Mouse (Mus musculus): ENCODE measurements around the gene Lrrc4c. TPM values are rescaled to one million over a fixed set of nuclear protein-coding genes. Genes with fewer than 3 reads are reported as not detected.

Gene Lrrc4c
- total RNA-seq (2017), result not detected in 2 replicates

DNA sequence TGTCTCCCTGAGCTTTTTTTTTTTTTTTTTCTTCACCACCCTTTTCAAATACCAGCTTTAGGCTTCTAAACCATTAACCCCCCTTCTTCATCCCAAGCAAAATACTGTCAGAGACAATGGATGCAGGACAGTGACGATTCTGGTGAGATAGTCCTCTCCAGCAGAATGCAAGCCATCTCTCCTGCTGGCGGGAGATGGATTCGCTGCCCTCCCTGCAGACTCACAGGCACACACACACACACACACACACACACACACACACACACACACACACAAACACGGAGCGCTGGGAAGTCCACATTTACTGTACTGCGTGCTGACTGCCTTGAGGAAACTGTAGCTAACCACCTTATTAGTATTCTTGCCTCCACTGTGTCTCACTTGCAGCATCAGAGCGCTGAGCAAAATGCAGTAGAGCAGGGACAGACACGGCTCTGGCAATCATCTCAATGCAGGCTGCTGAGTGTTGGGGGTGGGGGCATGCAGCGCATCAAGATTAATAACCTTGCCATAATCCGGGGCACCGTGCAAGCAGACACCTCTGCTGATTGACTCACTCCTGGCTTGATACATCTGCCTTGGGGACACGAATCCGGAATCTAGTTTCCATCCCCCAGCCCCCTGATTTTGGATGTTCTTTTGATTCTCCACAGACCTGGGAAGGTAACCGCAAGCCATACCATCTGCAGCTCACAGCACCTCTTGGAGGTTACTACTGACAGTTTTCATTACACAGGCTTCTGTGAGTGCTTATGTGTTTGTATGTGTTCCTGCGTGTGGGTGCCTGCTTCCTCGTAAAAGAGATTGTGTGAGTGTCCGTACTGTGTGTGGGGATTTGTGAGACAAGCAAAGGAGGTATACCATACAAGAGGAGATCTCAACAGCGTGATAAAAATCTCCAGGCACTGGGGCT lies at the start of gene Lrrc4c:
Lrrc4c (plus strand) TSS at position 783 of the 913 bp plus-strand sequence.
- ATAC-seq (replicated peaks; ENCODE audit: low read depth, poor library complexity, severe bottlenecking), result no peak

DNA sequence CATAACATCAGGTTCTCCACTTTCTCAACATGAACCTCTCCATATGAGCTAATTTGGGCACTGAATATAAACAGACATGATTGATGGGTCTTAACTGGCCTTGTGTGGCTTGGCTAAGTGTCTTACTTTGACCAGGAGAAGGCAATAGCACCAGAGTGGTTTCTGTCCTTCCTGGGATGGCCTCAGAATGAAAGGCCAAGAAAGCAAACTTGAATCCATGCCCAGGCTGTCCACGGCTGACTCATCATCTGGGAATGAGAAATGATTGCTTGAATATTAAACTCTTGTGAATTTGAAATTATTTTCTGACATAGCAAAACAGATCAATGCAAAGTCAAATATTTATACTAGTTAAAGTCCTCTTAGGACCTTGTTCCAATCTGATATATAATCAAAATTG lies 42.9 kb upstream of the Lrrc4c start:
- ATAC-seq (replicated peaks; ENCODE audit: low read depth, poor library complexity, severe bottlenecking), result no peak

DNA sequence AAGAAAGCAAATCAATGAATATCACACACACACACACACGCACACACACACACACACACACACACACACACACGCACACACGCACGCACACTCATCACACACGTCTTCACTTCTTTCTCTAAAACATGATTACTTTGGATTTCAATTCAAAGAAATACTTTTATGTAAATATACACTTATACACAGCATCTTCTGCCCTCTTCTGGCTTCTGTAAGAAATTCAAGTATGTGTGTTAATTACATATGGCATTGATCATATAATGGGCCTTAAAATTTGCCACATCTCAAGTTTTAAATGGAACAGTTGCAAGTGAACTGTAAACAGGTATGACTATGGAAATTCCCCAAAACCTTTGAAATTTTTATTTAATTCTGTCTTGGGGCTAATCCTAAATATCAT lies 35.0 kb upstream of the Lrrc4c start:
- ATAC-seq (replicated peaks; ENCODE audit: low read depth, poor library complexity, severe bottlenecking), result no peak

DNA sequence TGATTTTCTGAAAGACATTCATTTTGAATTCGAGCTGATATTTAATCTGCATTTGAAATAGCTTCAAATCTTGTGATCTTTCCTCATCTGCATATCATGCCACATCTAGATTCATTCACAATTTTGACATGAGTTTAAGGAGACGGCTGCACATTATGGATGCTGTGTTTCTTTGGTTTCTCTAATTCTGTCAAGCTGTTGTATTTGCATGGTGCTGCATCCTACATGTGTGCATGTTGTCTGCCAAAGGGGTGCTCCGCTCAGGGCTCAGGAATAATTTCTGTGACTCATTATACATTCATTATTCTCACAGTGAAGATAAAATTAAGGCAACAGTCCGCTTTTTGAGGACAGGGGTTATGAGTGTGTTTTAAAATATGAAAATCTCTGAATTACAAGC lies 30.5 kb upstream of the Lrrc4c start:
- no peak for ATAC-seq (replicated peaks; ENCODE audit: low read depth, poor library complexity, severe bottlenecking)

DNA sequence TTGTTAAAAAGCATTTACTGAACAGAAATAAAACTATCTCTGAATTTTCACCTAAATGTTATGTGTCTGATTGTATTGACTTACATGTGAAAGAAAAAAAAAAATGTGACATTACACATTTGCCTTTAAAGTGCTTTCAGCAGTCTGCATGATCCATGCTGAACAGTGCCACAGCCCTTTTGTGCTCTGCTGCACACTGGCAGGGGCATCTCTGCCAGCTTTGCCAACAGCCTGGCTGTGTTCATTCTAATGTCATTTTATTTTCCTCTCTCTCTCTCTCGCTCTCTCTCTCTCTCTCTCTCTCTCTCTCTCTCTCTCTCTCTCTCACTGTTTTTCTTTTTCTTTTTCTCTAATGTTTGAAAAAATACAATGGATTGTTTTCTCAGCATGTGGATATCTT lies 27.4 kb upstream of the Lrrc4c start:
- ATAC-seq (replicated peaks; ENCODE audit: low read depth, poor library complexity, severe bottlenecking), result no peak

DNA sequence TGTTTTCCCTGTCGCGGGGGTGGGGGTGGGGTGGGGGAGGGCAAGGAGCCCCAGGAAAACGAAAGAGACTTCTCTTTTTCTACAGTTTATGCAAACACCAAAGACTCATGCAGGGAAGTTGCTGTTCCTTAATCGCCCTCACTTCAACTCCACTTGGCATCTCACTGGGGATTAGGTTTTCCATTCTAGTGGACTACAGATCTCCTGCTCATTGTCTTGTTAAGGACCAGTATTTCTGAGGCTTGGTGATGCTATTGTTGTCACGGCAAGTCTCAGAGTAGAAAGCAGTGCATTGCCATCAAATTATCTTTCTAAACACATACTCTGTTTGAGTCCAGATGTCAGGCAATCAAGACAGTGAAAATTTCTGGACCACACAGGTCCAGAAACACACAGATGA lies 2.9 kb upstream of the Lrrc4c start:
- ATAC-seq (replicated peaks; ENCODE audit: low read depth, poor library complexity, severe bottlenecking), result no peak

DNA sequence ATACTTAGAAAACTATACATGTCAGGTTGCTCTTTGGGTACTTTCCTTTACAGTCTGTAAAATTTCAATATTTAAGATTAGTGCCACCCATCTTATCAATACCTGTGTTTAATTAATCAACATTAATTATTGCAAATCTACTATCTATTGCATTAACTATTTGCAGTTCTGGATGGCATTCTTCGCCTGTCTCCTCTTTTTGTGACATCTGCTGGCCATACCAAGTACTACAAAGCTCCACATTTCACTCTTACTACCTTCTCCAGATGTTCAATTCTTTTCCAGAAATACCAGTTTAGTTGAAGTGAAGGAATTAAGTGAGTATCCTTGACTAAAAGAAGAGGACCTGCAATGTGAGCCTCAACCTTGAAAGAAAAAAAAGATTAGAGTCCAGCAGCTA lies 1.4 kb upstream of the Lrrc4c start:
- ATAC-seq (replicated peaks; ENCODE audit: low read depth, poor library complexity, severe bottlenecking), result no peak

DNA sequence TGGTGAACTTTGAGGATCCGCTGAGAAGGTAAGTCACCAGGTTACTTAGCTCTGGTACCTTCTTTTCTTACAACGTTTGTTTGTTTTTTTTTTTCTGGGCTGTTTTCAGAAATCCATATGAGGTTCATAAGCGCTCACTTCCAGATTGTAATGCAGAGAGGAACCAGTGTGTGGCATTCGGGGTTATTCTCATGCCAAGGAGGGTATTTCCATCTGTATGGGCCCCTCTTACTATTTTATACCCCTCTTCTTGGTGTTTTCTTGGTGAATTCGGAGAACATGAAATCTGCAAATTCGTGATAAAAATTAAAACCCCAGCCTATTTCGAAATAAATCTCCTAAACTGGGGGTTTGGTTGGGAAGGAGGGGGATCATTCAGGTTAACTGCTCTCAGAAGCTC lies 587 bp downstream of the Lrrc4c start:
- ATAC-seq (replicated peaks; ENCODE audit: low read depth, poor library complexity, severe bottlenecking), result no peak

DNA sequence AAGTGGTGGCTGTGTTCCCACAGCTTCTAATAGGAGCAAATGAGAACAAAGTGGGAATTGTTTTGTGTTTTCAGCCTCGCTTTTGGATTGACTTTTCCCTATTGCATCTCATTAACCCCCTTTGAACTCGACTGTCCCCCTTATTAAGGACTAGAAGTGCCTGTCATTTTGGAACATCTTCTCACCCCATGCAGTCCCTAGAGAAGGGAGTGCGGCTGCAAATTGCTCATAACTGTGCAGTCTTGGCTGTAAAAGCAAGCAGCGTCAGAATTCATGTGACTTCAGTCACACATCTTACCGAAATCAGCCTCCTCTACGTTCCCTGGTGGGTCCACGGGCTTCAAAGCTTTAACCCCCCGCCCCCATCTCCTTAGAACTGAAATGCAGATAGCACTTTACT lies 1.2 kb downstream of the Lrrc4c start:
- no peak for ATAC-seq (replicated peaks; ENCODE audit: low read depth, poor library complexity, severe bottlenecking)

DNA sequence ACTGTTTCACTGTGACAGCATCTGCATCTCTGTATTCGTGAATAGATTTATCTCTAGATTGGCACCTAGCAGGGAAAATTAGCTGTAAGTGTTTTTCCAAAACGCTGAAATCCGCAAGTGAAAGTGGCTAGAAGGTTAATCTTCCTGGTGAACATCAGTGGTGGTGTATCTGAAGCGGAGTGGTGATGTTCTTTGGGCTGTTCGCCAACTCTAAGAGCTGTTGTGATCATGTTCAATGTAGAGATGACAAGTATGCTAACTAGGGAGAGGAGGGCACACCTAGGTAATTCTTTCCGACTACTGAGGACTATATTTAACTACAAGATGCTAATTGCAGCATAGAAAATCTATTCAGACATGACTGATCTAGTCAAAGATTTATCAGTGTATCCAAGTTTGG lies 1.7 kb downstream of the Lrrc4c start:
- ATAC-seq (replicated peaks; ENCODE audit: low read depth, poor library complexity, severe bottlenecking), result no peak

DNA sequence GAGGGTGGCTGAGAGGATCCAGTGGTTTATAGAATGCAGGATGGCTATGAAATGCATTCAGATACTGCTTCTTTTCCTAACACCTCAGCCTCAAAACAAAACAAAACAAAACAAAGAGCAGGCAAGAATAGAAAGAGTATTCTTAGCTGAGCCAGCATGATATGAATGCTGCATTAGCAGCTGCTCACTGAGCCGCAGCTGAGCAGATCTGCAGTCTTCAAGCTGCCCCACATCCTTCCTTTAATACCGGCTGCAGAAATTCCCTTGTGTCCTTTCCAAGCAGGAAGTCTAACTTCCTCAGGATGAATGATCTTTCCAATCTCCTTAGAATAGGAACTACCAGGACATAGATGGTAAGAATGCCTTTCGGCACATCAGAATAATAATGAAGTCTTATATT lies 16.7 kb downstream of the Lrrc4c start:
- ATAC-seq (replicated peaks; ENCODE audit: low read depth, poor library complexity, severe bottlenecking), result no peak

DNA sequence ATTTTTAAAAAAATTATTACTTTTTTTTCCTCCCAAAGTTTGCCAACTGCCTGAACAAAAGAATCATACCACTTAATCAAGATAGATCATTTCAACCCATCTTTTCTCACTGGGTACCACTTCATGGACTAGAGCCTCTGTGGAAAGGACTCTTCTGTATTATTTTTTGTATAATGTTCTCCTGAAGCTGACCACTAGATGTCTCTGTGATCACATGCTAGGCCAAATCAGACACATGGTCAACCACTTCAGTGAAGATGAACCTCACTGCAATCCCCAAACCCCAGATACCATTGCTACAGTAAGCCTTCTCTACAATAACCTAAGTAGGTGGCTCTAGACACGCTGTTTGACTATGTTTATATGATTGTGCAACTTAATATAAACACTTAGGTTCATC lies 19.4 kb downstream of the Lrrc4c start:
- ATAC-seq (replicated peaks; ENCODE audit: low read depth, poor library complexity, severe bottlenecking), result no peak

DNA sequence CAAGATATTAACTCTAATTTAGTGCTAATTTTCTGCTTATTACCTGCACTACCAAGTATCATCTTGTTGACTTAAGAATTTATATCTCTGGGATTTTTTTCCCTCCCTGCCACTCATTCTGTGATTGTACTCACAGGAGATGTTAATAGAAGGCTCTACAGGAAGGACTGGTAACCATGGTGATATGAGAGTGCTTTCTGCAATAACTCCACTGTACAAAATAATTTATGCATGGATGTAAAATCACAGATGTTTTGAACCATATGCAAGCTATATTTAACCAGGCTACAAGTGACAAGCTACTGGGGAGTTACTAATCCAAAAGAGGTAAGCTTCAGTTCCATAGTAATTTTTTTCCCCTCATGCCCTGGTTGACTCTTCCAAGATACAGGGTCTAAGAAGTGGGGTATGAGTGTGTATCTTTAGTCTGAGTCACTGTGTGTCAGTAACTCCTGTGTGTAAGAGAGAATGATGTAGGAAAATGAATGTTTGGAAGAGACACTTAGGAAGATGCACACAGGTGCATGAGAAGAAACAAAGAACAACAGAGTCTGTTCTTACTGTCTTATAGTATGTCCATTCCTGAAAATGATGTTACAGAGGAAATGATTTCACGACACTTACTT lies 83.3 kb downstream of the Lrrc4c start:
- ATAC-seq (replicated peaks; ENCODE audit: low read depth, poor library complexity, severe bottlenecking), result no peak

DNA sequence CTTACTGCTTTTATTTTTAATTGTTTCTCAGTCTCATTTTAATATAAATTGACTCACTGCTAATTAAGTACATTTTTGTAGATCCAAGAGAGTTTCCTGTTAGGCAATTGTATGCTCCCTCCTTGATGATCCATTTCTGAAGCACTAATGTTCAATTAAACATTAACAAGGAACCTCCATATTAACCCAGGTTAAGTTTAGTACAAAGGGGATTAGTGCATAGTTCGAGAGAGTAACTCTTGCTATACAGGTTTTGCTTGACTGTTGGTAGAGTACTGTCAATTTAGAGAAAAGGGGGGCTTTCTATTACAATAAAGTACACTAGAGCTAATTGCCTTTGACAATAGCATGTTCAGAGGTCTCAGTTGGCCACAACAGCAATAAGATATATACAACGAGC lies 84.5 kb downstream of the Lrrc4c start:
- no peak for ATAC-seq (replicated peaks; ENCODE audit: low read depth, poor library complexity, severe bottlenecking)

DNA sequence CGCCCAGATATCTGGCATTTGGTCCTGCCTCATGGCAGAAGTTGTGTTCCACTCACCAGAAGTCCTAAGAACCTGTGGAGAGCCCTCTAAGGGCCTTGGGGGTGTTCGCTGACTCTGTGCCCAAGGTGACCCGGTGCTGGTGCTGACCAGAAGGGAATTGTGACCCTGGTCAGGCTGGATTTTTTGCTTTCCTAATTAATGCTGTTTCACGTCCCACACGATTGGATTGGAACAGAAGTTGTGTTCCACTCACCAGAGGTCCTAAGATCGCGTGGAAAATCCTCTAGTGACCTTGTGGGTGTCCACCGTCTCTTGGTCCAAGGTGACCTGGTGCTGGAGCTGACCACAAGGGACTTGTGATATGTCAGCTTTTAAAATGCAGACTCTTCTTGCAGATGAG lies 88.9 kb downstream of the Lrrc4c start:
- ATAC-seq (replicated peaks; ENCODE audit: low read depth, poor library complexity, severe bottlenecking), result no peak

DNA sequence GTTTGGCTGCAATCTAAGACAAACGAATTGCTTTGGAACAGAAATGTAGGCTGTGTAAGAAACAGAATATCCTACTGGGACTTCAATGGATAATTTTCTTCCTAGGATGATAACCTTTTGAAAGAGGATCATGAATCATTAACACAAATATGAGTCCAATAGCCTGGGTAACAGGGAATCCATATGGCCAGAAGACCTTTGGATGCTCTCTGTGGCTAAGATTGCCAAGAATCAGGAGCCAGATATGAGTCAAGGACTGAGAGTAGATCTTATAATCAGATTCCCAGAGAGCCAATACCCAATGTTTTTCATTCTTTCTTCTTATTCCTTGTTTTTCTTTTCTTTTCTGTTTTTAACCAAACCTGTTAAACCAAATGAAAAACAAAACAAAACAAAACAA lies 93.2 kb downstream of the Lrrc4c start:
- no peak for ATAC-seq (replicated peaks; ENCODE audit: low read depth, poor library complexity, severe bottlenecking)

DNA sequence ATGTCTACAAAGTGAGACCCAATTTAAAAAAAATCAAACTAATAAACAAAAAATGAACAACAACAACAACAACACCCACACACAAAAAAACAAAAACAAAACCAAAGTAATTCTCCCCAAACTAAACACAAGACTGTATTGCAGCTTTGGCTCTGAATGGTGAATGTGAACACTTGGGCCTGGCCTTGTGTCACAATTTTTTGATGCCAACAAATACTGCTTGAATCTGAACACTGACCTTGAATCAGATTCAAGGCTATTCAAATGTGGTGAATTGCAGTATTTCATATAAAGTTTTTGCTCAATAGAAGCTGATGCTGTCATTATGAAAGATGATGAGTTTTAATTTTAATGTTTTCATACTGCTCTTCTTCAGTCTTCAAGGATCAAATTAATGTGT lies 143.6 kb downstream of the Lrrc4c start:
- no peak for ATAC-seq (replicated peaks; ENCODE audit: low read depth, poor library complexity, severe bottlenecking)

DNA sequence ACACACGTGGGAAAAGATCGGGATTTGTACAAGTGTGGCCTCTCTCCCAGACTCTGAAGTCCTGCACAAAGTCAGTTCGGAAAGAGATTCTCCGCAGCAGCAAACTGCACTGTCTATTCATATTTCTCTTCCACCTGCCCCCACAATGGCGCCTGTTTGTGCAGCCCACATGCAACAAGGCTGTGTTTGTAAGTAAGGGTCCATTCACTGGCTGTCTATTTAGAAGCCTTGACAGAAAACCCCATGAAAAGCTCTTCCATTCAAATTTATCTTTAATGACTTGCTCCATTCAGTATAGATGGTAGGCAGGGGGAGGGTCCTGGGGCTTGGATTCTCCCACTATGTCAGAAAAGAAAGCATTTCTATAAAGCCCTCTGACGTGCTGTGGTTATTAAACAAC lies 157.7 kb downstream of the Lrrc4c start:
- ATAC-seq (replicated peaks; ENCODE audit: low read depth, poor library complexity, severe bottlenecking), result no peak

DNA sequence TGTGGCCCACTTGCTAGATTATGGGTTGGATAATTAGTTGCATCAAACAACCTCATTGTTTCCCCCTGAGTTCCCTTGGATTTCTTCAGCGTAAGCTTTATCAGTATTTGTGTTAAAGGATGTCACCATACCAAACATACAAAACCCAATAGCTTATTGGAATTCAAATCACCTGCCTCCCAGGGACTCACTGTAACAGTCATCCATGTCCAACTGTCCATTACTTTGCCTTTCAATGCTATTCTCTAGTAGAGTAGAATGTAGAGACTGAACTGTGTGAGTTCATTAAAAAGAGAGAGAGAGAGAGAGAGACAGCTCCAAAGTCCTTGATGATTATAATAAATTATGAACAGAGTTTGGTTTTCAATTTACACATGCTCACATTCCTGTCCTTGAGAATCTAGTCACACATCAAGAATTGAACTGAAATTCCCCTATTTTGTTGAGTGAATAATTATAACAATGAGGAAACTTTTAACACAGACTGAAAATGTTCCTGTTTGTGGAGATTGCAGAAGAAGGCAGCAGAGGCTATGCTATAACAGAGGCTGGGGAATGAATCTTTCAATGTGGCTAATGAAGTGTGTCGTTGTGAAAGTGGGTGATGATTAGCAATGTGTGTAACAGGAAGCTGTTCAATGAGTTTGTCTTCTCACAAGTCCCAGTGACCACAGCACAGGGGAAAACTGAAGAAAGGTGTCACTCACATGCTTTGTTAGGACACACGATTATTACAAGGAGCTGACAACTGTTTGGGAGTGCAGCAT lies 181.3 kb downstream of the Lrrc4c start:
- no peak for ATAC-seq (replicated peaks; ENCODE audit: low read depth, poor library complexity, severe bottlenecking)

DNA sequence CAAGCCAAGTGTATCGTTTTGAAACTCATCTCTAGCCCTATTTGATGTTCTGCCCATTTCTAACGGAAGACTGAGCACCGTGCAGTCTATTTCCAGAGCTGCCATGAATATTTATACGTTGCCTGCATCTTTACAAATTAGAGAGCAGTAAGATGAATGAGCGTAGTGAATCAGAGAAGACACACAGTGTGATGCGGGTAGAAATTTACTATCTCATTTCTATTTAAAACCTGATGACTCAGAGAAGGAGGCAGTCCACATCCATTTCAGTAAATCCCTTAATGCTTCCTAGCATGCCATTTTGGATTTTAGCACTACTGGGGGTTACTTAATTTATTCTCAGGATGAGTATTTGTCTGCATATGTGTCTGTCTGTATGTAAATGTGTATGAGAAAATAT lies 186.2 kb downstream of the Lrrc4c start:
- ATAC-seq (replicated peaks; ENCODE audit: low read depth, poor library complexity, severe bottlenecking), result no peak

DNA sequence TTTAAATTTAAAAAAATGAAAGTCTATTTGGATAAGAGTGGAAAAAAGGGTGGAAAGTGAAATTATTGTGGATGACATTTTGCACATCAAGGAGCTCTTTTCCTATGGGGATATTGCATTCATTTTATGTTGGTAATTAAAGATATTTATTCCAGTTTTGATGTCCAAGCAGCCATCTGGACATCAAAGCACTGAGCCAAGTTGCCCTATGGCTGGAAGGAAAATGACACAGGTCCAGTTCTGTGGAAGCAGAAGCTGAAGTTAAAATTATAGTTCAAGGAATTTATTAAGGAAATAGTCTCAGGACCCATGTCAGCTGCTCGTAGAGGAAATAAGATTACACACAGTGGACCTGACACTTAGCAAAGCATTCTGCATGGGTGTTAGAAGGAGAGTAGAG lies 187.7 kb downstream of the Lrrc4c start:
- no peak for ATAC-seq (replicated peaks; ENCODE audit: low read depth, poor library complexity, severe bottlenecking)

Measured in common myeloid progenitor, adult 5-6 weeks (primary cell).